Mouse (Mus musculus) CD4-positive helper T cell, adult 2 months (primary cell): ENCODE results near the gene Rbfox2.

Source experiments
- DNase-seq: peaks from one replicate; pipeline ENCODE4 v3.0.0-alpha.2; 2012; ENCODE audit warnings: low read depth, missing footprints, low spot score

Gene Rbfox2

GRCm38 (mm10) chr15:77150000-77150399 is 156.8 kb downstream of the Rbfox2 start:
- DNase-seq: no peak

- DNase-seq: peak; percentile 23
Observed at GRCm38 (mm10) chr15:77149551-77149950, 157.3 kb downstream of the Rbfox2 start.

GRCm38 (mm10) chr15:77146942-77147341 is 159.9 kb downstream of the Rbfox2 start:
- no peak for DNase-seq

GRCm38 (mm10) chr15:77144960-77145359 is 161.8 kb downstream of the Rbfox2 start:
- no peak for DNase-seq

GRCm38 (mm10) chr15:77142787-77143186 is 164.0 kb downstream of the Rbfox2 start:
- no peak for DNase-seq

- no peak for DNase-seq
Observed at GRCm38 (mm10) chr15:77142352-77142751, 164.5 kb downstream of the Rbfox2 start.

GRCm38 (mm10) chr15:77141711-77142110 is 165.1 kb downstream of the Rbfox2 start:
- DNase-seq: no peak

- no peak for DNase-seq
Observed at GRCm38 (mm10) chr15:77138282-77138681, 168.5 kb downstream of the Rbfox2 start.

GRCm38 (mm10) chr15:77134483-77134882 is 172.3 kb downstream of the Rbfox2 start:
- no peak for DNase-seq

GRCm38 (mm10) chr15:77129154-77129553 is 177.7 kb downstream of the Rbfox2 start:
- DNase-seq: no peak

- no peak for DNase-seq
Observed at GRCm38 (mm10) chr15:77127737-77128136, 179.1 kb downstream of the Rbfox2 start.

GRCm38 (mm10) chr15:77126674-77127073 is 180.1 kb downstream of the Rbfox2 start:
- DNase-seq: no peak

GRCm38 (mm10) chr15:77124372-77125117 is 182.3 kb downstream of the Rbfox2 start:
- DNase-seq: no peak

- DNase-seq: peak; percentile 16
Observed at GRCm38 (mm10) chr15:77122824-77123223, 184.0 kb downstream of the Rbfox2 start.

- DNase-seq: no peak
Observed at GRCm38 (mm10) chr15:77122208-77122607, 184.6 kb downstream of the Rbfox2 start.

GRCm38 (mm10) chr15:77119666-77120065 is 187.1 kb downstream of the Rbfox2 start:
- DNase-seq: no peak

GRCm38 (mm10) chr15:77117209-77117608 is 189.6 kb downstream of the Rbfox2 start:
- no peak for DNase-seq

- no peak for DNase-seq
Observed at GRCm38 (mm10) chr15:77116139-77116722, 190.6 kb downstream of the Rbfox2 start.

- no peak for DNase-seq
Observed at GRCm38 (mm10) chr15:77115456-77115855, 191.3 kb downstream of the Rbfox2 start.

GRCm38 (mm10) chr15:77113591-77113990 is 193.2 kb downstream of the Rbfox2 start:
- no peak for DNase-seq

GRCm38 (mm10) chr15:77112378-77112777 is 194.4 kb downstream of the Rbfox2 start:
- DNase-seq: no peak

GRCm38 (mm10) chr15:77111924-77112323 is 194.9 kb downstream of the Rbfox2 start:
- DNase-seq: no peak

- no peak for DNase-seq
Observed at GRCm38 (mm10) chr15:77110452-77110851, 196.4 kb downstream of the Rbfox2 start.
